Mouse (Mus musculus): ENCODE measurements around the gene Wdr81.

Wdr81 gene

DNA sequence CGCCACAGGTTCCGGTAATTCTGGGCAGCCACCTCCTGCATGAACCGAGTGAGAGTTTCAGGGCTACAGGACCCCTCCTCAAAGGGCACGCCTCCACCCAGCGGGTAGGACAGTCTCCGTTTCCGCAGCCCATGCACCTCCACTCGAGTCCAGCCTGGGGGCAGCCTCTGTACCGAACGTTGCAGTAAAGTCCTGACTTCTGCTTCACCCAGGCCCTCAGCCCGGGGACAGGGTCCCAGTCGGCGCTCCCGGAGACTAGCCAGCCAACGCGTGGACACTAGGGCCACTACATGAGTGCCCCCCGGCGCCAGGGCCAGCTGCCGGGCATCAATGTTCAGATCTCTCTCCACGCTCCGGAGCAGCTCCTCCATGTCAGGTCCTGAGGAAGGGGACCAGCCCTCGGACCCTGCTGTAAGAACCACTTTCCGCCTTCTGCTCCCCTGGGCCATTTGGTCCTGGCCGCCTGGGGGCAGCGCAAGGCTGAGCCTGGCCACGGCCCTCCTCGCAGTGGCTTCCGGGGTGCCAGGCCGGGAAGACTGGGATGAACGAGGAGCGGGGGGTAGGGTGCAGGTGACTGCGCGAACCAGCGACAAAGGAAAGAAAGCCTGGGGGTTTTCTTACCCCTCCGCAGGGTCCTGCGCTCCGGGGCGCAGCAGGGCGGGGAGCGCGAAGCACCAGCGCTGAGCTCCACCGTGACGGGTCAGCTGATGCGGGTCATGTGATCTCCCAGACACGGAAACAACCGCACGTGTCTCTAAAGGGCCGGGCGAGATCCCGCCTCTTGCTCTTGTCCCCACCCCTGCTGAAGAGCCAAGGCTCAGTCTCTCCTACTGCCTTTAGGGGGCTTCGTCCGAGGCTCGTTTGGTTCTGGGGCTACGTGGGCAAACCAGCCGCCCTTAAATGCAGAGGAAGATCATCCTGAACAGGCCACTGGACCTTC is at the start of gene Wdr81:
Gene Wdr81, minus strand, starts transcription at position 727 of the 940 bp plus-strand sequence.
- peak; percentile 72 for DNase-seq (ENCODE audit: low read depth)

GRCm38 (mm10) chr11:75498126-75498525 is 43.6 kb upstream of the Wdr81 start:
- DNase-seq (ENCODE audit: low read depth), result no peak

- no peak for DNase-seq (ENCODE audit: low read depth)
Measured at GRCm38 (mm10) chr11:75494296-75495049, 40.0 kb upstream of the Wdr81 start.

GRCm38 (mm10) chr11:75487496-75487895 is 33.0 kb upstream of the Wdr81 start:
- no peak for DNase-seq (ENCODE audit: low read depth)

DNA sequence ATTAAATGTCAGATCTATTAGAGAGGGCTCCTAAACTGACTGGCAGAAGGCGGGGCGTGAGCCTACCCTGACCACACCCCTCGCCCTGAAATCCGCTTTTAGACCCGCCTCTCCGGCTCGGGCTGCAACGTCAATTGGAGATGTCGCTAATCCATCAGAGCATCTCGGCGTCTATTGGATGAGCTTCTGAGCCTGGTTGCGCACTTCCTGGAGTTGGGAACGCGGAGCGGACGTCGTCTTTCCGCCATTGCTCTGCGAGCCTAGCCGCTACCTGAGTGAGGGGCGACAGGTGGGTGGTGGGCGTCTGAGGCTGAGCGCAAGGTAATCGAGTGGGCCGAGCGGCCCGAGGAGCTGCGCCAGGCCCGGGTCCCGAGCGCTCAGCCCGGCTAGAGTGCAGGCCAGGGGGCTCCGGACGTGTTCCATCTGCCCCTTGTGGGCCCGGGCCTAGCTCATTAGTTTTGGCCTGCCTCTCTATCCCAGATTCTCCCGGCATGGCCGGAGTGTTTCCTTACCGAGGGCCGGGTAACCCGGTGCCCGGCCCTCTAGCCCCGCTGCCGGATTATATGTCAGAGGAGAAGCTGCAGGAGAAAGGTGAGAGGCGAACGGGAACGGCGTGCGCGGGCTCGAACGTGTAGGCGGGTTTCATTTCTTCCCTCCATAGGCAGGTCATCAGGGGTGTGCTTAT is 32.2 kb upstream of the Wdr81 start, which contains the start of gene Prpf8:
Gene Prpf8, plus strand, starts transcription at position 216 of the 685 bp plus-strand sequence.
- DNase-seq (ENCODE audit: low read depth), result peak; percentile 97

GRCm38 (mm10) chr11:75486192-75486591 is 31.7 kb upstream of the Wdr81 start:
- DNase-seq (ENCODE audit: low read depth), result no peak

- no peak for DNase-seq (ENCODE audit: low read depth)
Measured at GRCm38 (mm10) chr11:75473376-75473775, 18.9 kb upstream of the Wdr81 start.

GRCm38 (mm10) chr11:75472469-75473081 is 18.1 kb upstream of the Wdr81 start:
- DNase-seq (ENCODE audit: low read depth), result no peak

- peak; percentile 54 for DNase-seq (ENCODE audit: low read depth)
Measured at GRCm38 (mm10) chr11:75470675-75471074, 16.2 kb upstream of the Wdr81 start.

- no peak for DNase-seq (ENCODE audit: low read depth)
Measured at GRCm38 (mm10) chr11:75469261-75469660, 14.7 kb upstream of the Wdr81 start.

GRCm38 (mm10) chr11:75468410-75468809 is 13.9 kb upstream of the Wdr81 start:
- DNase-seq (ENCODE audit: low read depth), result no peak

DNA sequence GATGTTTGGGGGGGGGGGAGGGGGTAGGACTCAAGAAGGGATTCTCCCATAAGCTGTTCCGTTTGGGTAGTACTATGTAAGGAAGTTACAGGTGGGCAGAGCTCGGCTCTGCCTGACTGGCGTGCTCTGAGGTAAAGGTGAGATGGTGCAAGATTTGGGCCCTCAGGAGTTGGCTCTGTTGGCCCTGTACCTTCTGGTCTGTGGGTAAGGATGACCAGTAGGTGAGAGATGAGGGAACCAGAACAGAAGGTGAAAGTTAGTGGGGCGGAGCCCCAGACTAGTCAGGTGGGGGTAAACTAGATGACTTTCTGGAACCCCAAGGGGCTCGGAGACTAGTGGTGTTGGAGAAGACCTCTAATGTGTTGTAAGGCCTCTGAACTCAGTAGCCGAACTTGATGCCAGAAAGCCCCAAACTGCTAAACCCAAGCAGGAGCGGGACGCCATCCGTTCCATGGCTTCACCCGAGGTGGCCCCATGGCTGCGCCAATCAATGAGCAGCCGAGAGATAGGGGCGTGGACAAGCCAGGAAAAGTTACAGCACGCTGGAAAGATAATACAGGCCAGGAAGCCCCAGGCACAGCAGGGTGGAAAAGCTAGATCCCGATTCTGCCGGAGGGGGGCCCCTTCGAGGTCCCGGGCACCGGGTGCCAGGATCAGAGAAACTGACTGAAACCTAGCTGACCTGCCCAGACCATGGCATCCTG is 13.1 kb upstream of the Wdr81 start:
- DNase-seq (ENCODE audit: low read depth), result peak; percentile 27

DNA sequence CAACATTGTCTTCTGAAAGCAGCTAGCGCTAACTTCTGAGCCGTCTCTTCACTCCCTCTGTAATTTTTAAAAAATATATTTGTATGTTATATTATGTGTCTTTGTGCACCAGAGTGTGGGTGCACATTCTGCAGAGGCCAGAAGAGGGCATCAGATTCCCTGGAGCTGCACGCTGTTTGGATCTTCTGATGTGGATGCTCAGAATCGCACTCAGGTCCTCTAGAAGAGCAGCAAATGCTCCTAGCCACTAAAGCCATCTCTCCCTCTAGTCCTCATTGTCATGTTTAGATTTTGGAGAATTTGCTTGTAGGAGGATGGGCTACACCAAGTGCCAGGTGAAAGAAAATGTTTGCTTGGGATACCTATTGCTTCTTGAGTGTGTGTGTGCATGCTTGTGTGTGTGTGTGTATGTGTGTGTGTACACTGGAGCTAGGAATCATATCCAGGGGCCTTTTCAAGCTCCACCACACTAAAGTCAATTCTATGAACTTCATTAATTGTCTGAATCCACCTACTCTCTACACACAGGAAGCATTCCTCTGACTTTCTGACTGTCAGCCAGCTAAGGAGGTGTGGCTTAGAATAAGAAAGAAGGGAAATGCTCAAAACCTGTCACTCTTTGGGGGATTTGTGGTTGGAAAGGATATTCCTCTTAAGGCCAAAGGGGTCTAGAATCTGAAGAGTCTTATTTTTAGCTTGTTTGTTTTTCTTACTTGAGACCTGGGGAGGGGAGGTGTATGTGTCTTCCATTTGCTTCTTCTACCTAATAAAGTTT is 12.4 kb upstream of the Wdr81 start:
- peak; percentile 11 for DNase-seq (ENCODE audit: low read depth)

GRCm38 (mm10) chr11:75465051-75465450 is 10.5 kb upstream of the Wdr81 start:
- DNase-seq (ENCODE audit: low read depth), result no peak

GRCm38 (mm10) chr11:75464417-75464816 is 9.9 kb upstream of the Wdr81 start:
- no peak for DNase-seq (ENCODE audit: low read depth)

- no peak for DNase-seq (ENCODE audit: low read depth)
Measured at GRCm38 (mm10) chr11:75463624-75464023, 9.1 kb upstream of the Wdr81 start.

GRCm38 (mm10) chr11:75462865-75463336 is 8.4 kb upstream of the Wdr81 start:
- DNase-seq (ENCODE audit: low read depth), result peak; percentile 95

DNA sequence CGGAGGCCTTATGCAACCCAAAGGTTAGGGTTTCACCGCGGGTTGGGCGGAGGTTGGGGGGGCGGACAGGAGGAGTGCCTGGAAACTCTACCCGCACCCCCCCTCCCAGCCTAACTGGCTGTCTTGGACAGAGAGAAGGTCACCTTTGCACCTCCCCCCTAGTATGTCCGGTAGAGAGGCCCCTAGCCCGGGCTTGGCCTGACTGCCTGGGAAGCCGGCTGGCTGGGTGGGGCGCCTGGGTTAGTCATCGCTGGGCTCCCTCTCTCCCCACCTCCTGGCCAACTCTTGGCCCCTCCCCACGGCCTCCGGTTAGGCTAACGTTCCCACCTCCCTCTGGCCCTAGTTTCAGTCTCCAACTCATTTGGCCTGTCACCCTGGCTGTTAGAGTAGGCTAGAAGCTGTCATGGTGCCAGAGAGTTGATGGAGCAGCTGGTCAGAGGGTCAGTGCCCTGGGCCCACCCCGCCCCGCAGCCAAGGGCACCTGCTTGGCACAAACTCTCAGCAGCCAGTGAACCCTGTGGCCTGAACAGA is 7.8 kb upstream of the Wdr81 start:
- peak; percentile 88 for DNase-seq (ENCODE audit: low read depth)

DNA sequence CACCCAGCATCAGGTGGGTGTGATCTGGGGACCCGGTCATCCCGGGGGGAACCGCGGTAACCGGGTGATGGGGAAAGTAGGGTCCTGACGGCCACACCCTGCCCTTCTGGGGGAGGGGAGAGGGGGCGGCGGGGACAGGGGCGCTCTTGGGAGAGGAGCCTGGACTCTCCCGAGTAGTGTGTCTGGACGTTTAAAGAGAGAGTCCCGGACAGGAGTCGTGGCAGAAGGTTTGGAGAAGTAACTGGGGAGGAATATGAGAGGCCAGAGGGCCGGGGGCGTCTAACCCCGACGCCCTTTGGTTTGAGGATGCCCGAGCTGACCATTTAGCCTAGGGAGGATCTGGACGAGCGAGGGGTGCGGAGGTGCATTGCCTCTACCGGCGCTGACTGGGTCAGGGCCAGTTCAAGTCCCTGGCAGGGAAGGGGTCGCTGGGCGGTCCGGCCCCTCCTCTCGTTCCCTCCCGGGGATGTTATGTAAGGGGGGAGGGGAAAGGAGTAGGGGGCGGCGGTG is 7.3 kb upstream of the Wdr81 start:
- no peak for DNase-seq (ENCODE audit: low read depth)
